Mouse (Mus musculus): ENCODE measurements around the gene Msmo1. TPM values are rescaled to one million over a fixed set of nuclear protein-coding genes. Genes with fewer than 3 reads are reported as not detected.

The Msmo1 gene
- polyA plus RNA-seq (2015; fragmentation: Nextera tagmentation; extraction: Ambion mirVana) = 143 and 144 TPM in 2 replicates

- Histone ChIP-seq H3K4me3 (replicated peaks; ENCODE audit: low read length) (peak within 1 kb of the TSS; percentile 83), H3K4me1 (ENCODE audit: control insufficient read depth, insufficient read depth, low read length) (peaks cover 3% of the 10 kb centered on the region; the same call in 1 of the 2 replicates), H3K9ac (ENCODE audit: low read length) (peak within 1 kb of the TSS; percentile 79), H3K4me2 (ENCODE audit: low read depth, low read length) (peak within 1 kb of the TSS; percentile 63), H3K27me3 (ENCODE audit: control insufficient read depth, insufficient read depth, low read length) (no peaks in the 10 kb centered on the region), H3K36me3 (ENCODE audit: control insufficient read depth, insufficient read depth, low read length) (peaks cover 2% of the 10 kb centered on the region; the same call in 1 of the 2 replicates), H3K27ac (ENCODE audit: low read length) (peak within 1 kb of the TSS; percentile 80), H3K9me3 (replicated peaks; ENCODE audit: control insufficient read depth, low read length) (no peaks in the 10 kb centered on the region)
- ATAC-seq (ENCODE audit: insufficient read depth, low FRiP score) = peak; percentile 100
- under 1% methylated on average over 60 of the region's 60 CpGs for WGBS
These were observed at the start of gene Msmo1 for GRCm38 (mm10) chr8:64733271-64733943. Gene Msmo1, minus strand, starts transcription at chr8:64733792.

- Histone ChIP-seq H3K4me2 (ENCODE audit: low read depth, low read length) (no peak overlapping the region), H3K4me3 (replicated peaks; ENCODE audit: low read length) (no peak overlapping the region), H3K27me3 (ENCODE audit: control insufficient read depth, insufficient read depth, low read length) (no peaks in the 10 kb centered on the region), H3K36me3 (ENCODE audit: control insufficient read depth, insufficient read depth, low read length) (no peaks in the 10 kb centered on the region), H3K9ac (ENCODE audit: low read length) (no peak overlapping the region), H3K27ac (ENCODE audit: low read length) (no peak overlapping the region), H3K4me1 (ENCODE audit: control insufficient read depth, insufficient read depth, low read length) (no peaks in the 10 kb centered on the region), H3K9me3 (replicated peaks; ENCODE audit: control insufficient read depth, low read length) (no peaks in the 10 kb centered on the region)
- no peak for ATAC-seq (ENCODE audit: insufficient read depth, low FRiP score)
- 72% methylated on average over 6 of the region's 6 CpGs for WGBS
These were observed 48.4 kb upstream of the Msmo1 start for GRCm38 (mm10) chr8:64781947-64782346.

DNA sequence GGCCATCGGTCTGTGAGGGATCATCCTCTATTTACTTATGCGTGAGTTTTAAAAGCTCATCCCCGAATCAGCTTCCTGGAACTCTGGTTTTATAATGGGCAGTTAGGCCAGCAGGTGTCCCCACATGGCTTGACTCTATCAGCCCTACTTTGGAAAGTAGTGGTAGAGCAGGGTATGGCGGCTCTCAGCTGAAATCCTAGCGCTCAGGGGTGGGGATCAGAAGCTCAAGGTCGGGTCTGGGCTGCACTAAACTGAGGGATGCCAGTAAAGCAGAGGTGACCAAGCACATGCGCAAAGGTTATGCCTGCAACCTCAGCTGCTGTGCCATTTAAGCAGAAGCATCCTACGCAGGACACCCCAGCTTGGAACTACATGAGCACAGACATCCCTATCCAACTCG, 44.3 kb upstream of the Msmo1 start:
- H3K4me3 ChIP-seq (replicated peaks; ENCODE audit: low read length) = no peak overlapping the region
- no peaks in the 10 kb centered on the region for H3K36me3 ChIP-seq (ENCODE audit: control insufficient read depth, insufficient read depth, low read length)
- no peak overlapping the region for H3K4me2 ChIP-seq (ENCODE audit: low read depth, low read length)
- 63% methylated on average over 9 of the region's 9 CpGs for WGBS
- 0 out of 2 replicates have a peak, but pooled peaks have one; percentile 29 for ATAC-seq (ENCODE audit: insufficient read depth, low FRiP score)
- H3K27ac ChIP-seq (ENCODE audit: low read length) = no peak overlapping the region
- no peaks in the 10 kb centered on the region for H3K9me3 ChIP-seq (replicated peaks; ENCODE audit: control insufficient read depth, low read length)
- H3K9ac ChIP-seq (ENCODE audit: low read length) = no peak overlapping the region
- no peaks in the 10 kb centered on the region for H3K4me1 ChIP-seq (ENCODE audit: control insufficient read depth, insufficient read depth, low read length)
- H3K27me3 ChIP-seq (ENCODE audit: control insufficient read depth, insufficient read depth, low read length) = no peaks in the 10 kb centered on the region

- no peak for ATAC-seq (ENCODE audit: insufficient read depth, low FRiP score)
- no peak overlapping the region for H3K4me2 ChIP-seq (ENCODE audit: low read depth, low read length)
- WGBS = 89% methylated on average over 6 of the region's 6 CpGs
- no peaks in the 10 kb centered on the region for H3K4me1 ChIP-seq (ENCODE audit: control insufficient read depth, insufficient read depth, low read length)
- no peaks in the 10 kb centered on the region for H3K36me3 ChIP-seq (ENCODE audit: control insufficient read depth, insufficient read depth, low read length)
- no peak overlapping the region for H3K4me3 ChIP-seq (replicated peaks; ENCODE audit: low read length)
- no peak overlapping the region for H3K27ac ChIP-seq (ENCODE audit: low read length)
- no peaks in the 10 kb centered on the region for H3K27me3 ChIP-seq (ENCODE audit: control insufficient read depth, insufficient read depth, low read length)
- H3K9me3 ChIP-seq (replicated peaks; ENCODE audit: control insufficient read depth, low read length) = no peaks in the 10 kb centered on the region
- H3K9ac ChIP-seq (ENCODE audit: low read length) = no peak overlapping the region
These were observed 40.5 kb upstream of the Msmo1 start for GRCm38 (mm10) chr8:64774136-64774535.

DNA sequence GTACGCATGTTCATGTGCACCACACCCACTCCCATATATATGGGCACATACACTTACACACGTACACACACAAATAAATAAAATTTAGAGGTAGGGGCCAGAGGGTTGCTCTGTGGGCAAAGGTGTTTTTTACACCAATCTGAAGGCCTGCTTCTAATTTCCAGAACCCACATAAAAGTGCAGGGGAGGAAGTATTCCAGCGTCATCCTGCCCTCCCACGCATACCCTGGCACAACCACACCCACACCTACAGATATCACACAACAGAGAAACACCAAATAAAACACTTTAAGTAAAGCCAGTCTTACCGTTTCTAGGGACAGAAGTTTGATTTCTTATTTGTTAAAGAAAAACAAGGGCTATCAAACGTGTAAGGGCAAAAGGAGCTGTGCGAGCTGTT, 37.2 kb upstream of the Msmo1 start:
- no peak for ATAC-seq (ENCODE audit: insufficient read depth, low FRiP score)
- Histone ChIP-seq H3K27ac (ENCODE audit: low read length) (no peak overlapping the region), H3K4me3 (replicated peaks; ENCODE audit: low read length) (no peak overlapping the region), H3K9me3 (replicated peaks; ENCODE audit: control insufficient read depth, low read length) (no peaks in the 10 kb centered on the region), H3K4me1 (ENCODE audit: control insufficient read depth, insufficient read depth, low read length) (no peaks in the 10 kb centered on the region), H3K4me2 (ENCODE audit: low read depth, low read length) (no peak overlapping the region), H3K36me3 (ENCODE audit: control insufficient read depth, insufficient read depth, low read length) (no peaks in the 10 kb centered on the region), H3K27me3 (ENCODE audit: control insufficient read depth, insufficient read depth, low read length) (no peaks in the 10 kb centered on the region), H3K9ac (ENCODE audit: low read length) (no peak overlapping the region)
- 75% methylated on average over 7 of the region's 7 CpGs for WGBS

GRCm38 (mm10) chr8:64769586-64769985, 36.0 kb upstream of the Msmo1 start:
- WGBS = 83% methylated on average over 7 of the region's 7 CpGs
- Histone ChIP-seq H3K4me2 (ENCODE audit: low read depth, low read length) (no peak overlapping the region), H3K4me1 (ENCODE audit: control insufficient read depth, insufficient read depth, low read length) (no peaks in the 10 kb centered on the region), H3K4me3 (replicated peaks; ENCODE audit: low read length) (no peak overlapping the region), H3K36me3 (ENCODE audit: control insufficient read depth, insufficient read depth, low read length) (no peaks in the 10 kb centered on the region), H3K9ac (ENCODE audit: low read length) (no peak overlapping the region), H3K27ac (ENCODE audit: low read length) (no peak overlapping the region), H3K27me3 (ENCODE audit: control insufficient read depth, insufficient read depth, low read length) (no peaks in the 10 kb centered on the region), H3K9me3 (replicated peaks; ENCODE audit: control insufficient read depth, low read length) (no peaks in the 10 kb centered on the region)
- no peak for ATAC-seq (ENCODE audit: insufficient read depth, low FRiP score)

DNA sequence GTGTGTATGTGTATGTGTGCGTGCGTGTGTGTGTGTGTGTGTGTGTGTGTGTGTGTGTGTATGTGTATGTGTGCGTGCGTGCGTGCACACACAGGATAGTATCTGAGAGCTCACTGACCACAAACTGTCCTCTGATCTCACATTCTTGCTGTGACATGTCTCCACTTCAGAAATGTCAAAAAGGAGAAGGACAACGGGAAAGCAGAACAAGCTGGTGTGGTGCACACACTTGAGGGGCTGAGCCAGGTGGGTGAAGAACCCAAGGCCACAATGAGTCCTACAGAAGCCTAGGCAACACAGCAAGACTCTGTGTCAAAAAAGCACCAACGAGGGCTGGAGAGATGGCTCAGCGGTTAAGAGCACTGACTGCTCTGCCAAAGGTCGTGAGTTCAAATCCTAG, 35.1 kb upstream of the Msmo1 start:
- no peak overlapping the region for H3K27ac ChIP-seq (ENCODE audit: low read length)
- 79% methylated on average over 9 of the region's 9 CpGs for WGBS
- no peak overlapping the region for H3K4me2 ChIP-seq (ENCODE audit: low read depth, low read length)
- no peaks in the 10 kb centered on the region for H3K4me1 ChIP-seq (ENCODE audit: control insufficient read depth, insufficient read depth, low read length)
- no peak for ATAC-seq (ENCODE audit: insufficient read depth, low FRiP score)
- H3K9me3 ChIP-seq (replicated peaks; ENCODE audit: control insufficient read depth, low read length) = no peaks in the 10 kb centered on the region
- H3K27me3 ChIP-seq (ENCODE audit: control insufficient read depth, insufficient read depth, low read length) = no peaks in the 10 kb centered on the region
- no peaks in the 10 kb centered on the region for H3K36me3 ChIP-seq (ENCODE audit: control insufficient read depth, insufficient read depth, low read length)
- H3K9ac ChIP-seq (ENCODE audit: low read length) = no peak overlapping the region
- no peak overlapping the region for H3K4me3 ChIP-seq (replicated peaks; ENCODE audit: low read length)

DNA sequence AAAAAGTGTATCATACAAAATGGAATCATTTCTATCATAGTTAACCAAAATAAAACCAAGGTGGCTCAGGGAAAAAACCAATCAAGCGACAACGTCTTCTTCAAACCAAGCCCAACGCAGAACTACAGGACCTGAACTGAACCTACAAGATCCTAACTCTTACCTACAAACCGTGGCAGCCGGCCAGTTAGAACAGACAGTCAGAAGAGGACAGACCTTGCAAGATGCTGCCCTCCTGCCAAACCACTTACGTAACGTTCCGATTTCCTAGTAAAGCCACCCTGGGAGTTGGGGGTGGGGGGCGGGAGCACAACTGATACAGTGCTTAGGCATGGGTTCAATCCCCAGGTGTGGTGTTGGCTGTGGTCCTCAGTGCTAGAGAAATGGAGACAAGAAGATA, 33.5 kb upstream of the Msmo1 start:
- Histone ChIP-seq H3K27me3 (ENCODE audit: control insufficient read depth, insufficient read depth, low read length) (no peaks in the 10 kb centered on the region), H3K4me1 (ENCODE audit: control insufficient read depth, insufficient read depth, low read length) (no peaks in the 10 kb centered on the region), H3K27ac (ENCODE audit: low read length) (no peak overlapping the region), H3K9me3 (replicated peaks; ENCODE audit: control insufficient read depth, low read length) (no peaks in the 10 kb centered on the region), H3K4me2 (ENCODE audit: low read depth, low read length) (no peak overlapping the region), H3K4me3 (replicated peaks; ENCODE audit: low read length) (no peak overlapping the region), H3K9ac (ENCODE audit: low read length) (no peak overlapping the region), H3K36me3 (ENCODE audit: control insufficient read depth, insufficient read depth, low read length) (no peaks in the 10 kb centered on the region)
- no peak for ATAC-seq (ENCODE audit: insufficient read depth, low FRiP score)
- WGBS = 91% methylated on average over 9 of the region's 9 CpGs

DNA sequence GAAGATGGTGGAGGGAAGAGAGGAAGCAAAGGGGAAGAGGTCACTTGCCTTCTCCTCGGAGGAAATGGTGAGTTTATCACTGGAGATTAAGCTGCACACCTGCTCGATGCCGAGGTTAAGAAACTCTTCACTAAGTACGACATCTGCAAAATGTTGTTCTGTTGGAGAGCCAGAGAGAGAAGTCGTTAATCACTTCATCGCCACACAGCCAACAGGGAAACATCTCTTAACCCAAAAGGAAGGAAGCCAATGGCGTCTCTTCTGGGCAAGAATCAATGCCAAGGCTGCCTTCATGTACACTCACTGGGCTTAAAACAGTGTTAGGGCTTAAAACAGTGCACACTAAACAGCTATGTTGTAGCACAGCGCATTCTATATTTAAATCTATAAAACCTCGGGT, 30.5 kb upstream of the Msmo1 start:
- ATAC-seq (ENCODE audit: insufficient read depth, low FRiP score) = no peak
- WGBS = 51% methylated on average over 9 of the region's 9 CpGs
- Histone ChIP-seq H3K36me3 (ENCODE audit: control insufficient read depth, insufficient read depth, low read length) (no peaks in the 10 kb centered on the region), H3K4me2 (ENCODE audit: low read depth, low read length) (no peak overlapping the region), H3K4me1 (ENCODE audit: control insufficient read depth, insufficient read depth, low read length) (no peaks in the 10 kb centered on the region), H3K27ac (ENCODE audit: low read length) (no peak overlapping the region), H3K4me3 (replicated peaks; ENCODE audit: low read length) (no peak overlapping the region), H3K27me3 (ENCODE audit: control insufficient read depth, insufficient read depth, low read length) (no peaks in the 10 kb centered on the region), H3K9ac (ENCODE audit: low read length) (no peak overlapping the region), H3K9me3 (replicated peaks; ENCODE audit: control insufficient read depth, low read length) (no peaks in the 10 kb centered on the region)
